Mouse (Mus musculus) lung, adult 18-20 months (tissue): ENCODE measurements at regions not wholly inside any gene's neighbourhood (a gene's known extent, or its start where the extent isn't known, plus 50 kb on each side); places are given as distances from the start of the nearest gene placed in this dataset.

Experiments used
- DNase-seq, 2 experiments: peaks; one replicate each; pipeline ENCODE4 v3.0.0; 2022; ENCODE audit warnings: mixed read lengths in 2 of 2

DNA sequence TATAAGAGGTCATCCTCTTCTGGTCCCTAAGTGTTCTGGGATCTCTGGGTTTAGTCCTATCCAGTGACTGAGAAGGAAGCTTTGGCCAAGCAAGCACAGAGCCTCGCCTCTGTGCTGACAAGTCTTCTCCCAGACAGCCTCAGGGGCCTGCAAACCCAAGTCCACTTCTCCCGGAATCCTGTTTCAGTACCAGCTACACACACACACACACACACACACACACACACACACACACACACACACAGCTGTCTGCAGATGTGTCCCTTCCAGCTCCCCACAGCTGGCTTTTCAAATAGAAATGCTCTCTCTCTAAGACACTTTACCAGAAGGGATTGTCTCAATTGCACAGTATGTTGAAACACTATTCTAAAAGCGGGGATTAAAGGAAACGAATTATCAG is 296.7 kb downstream of the Sorl1 start:
- DNase-seq = no peak

DNA sequence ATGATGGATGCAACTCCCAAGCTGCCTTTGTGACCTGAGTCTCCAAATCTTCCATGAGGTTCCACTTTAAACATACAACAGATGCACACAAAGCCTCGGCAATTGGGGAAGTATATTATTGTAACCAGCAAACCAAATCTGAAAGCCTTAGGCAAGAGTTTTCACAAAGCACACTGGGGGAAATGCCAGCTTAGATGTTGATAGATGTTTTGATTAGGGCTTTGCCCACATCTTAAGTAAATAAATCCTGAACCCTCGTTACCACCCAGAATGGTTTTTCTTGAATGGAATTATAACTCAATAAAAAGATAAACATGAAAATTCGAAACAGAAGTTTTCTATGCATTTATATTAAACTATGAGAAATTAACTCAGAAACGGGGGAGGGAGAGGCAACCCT is 302.7 kb downstream of the Sorl1 start:
- no peak for DNase-seq

DNA sequence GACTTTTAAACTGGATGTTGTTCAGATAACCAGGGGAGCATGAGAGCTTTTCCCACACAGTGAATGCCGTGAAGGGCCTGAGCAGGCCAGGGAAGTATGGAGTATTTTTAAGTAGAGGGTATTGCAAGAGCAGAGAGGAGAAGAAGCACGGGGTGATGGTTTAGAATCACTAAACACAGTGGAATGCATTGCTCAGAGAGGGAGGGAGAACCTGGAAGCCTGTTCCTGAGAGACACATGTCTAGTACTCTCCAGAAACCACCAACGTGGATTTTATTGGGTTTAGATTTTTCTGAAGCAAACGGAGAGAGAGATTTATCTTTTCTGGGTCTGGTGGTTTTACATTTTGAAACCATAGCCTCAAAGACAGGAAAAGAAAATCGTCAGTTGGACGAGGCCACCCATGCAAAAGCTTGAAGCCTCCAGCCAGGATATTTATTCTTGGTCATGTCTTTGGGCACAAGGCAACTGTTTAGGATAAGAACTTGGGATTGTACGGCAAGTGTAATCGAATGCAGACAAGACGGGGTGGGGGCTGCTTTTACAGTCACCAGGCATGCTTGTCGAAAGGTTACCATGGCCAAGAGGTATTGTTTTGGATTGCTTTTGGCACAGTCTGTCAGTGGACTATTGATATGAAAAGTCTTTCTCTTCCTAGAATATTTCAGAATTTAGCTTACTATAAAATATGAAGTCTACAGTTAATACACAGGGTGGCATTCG is 306.2 kb downstream of the Sorl1 start:
- no peak for DNase-seq

DNA sequence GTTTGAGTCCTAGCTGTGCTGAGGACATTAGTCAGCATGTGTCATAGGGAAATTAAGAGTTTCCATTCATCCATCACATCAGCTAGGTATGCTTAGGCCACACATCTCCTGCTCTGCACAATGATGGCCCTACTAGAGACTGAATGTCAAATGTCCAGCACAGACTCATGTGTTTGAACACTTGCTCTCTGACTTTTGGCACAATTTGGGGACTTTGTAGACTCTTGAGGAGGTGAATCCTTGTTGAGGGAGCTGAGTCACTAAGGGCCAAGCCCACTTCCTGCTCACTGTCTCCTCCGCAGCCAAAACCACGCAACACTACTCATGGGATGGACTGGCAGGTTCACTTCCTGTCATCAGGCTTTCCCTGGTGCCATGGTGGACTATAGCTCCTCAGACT is 308.2 kb downstream of the Sorl1 start:
- no peak for DNase-seq

DNA sequence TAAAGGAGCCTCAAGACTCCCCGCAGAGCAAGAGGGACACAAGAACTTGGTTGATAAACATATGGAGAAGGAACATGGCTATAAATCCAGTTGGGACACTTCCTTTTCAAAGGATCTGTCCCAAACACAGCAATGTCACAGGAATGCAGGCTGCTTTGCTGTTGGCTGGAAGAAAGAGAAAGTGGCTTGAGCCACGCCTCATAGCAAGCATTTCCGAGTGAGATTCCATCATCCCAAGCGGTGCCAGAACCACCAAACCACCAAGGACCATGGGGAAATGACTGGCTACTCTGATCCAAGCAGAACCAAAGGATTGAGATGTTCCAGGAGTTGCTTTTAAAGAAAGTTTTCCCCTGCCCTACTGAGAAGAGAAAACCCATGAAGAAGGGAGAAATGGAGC is 314.8 kb downstream of the Sorl1 start:
- DNase-seq = no peak

DNA sequence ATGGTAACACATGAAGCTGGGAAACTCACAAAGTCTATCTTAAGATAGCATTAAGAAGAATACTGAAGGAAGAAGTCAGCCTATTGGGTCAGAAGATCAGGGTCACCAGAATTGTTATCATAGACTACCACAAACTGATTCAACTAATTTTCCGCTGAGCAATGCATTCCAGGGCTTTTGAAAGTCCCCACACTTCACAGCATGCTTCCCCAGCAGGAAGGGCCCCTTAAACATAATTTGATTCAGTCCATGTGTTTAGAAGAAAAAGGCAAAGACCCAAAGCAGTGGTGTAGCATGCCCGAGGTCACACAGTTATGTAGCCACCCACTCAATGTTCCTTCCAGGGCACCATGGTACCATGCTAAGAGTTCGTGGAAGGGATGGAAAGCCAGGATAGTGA is 315.3 kb downstream of the Sorl1 start:
- DNase-seq = no peak

DNA sequence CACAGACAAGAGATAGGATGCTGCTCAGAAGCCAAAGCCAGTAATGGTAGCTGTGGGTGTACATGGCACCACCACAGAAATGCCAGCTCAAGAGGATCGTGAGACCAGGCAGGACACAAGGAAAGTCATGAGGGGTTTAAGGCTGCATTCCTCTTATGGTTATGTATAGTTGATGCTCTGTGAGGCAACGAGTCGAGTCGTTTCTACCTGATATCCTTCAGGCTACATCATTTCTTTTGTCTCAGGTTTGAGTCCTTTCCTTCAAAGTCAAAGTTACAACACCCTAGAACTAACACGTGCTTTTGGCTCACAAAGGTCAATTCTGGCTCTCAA is 317.8 kb downstream of the Sorl1 start:
- DNase-seq = no peak

DNA sequence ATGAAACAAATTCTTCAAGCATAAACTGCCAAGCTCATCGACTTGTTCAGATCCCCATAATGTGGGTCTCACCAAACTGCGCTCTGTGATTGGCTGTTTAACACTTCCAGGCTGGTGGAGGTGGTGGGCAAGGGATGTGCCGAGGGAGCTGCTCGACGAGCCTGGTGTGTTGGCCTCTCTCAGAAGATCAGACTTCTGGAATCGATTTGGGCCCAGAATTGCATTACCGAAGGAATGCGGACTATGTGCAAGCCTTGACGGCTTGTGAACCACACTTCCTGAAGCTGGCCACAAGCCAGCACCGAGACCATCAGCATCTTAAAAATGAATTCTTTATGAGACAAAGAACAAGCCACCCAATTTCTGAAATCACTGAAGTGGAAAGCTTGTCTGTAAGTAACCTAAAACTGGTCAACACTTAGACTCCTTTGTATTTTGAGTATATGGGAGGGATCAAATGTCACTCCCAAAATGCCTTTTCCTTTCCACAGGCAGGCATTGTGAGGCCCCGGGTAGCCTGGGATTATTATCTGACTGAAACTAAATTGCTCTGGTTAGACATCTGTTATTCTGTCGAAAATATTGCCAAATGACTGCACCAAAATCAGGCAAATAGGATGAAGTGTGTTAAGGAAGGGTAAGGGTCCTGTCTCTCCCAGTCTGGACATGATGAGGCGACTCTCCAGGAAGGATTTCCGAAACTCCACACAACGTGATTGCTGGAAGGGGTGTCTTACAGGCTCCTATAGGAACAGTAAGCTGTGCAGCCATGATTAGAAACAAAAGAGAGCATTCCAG is 318.4 kb downstream of the Sorl1 start:
- DNase-seq = peak; percentile 10 to 15

DNA sequence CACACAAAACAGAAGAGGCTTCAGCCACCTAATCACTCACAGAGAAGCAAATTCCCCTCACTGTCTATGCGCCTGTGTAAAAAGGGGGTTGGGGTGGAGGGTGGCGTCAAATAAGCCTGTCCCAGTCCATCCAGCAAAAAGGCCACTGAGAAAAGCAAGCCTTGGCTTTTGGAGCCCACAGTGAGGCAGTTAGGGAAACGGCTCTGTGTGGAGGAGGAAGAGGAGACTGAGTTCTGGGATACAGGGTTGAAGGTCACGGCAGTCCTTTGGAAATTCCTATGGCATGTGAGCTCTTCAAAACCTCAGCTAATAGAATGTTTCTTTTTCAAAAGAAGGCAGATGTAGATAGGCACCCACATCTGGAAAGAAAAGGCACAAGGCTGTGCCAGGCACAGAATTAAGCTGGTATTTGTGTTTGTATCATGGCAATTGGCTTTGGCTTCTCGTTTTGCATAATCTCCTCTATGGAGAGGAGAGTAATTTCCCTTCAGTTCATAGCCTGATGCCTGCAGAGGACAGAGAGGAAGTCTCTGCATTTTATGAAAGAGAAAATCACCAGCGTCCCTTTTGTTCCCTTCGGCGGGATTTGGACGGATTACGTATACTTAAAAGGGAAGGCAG is 319.3 kb downstream of the Sorl1 start:
- no peak for DNase-seq

DNA sequence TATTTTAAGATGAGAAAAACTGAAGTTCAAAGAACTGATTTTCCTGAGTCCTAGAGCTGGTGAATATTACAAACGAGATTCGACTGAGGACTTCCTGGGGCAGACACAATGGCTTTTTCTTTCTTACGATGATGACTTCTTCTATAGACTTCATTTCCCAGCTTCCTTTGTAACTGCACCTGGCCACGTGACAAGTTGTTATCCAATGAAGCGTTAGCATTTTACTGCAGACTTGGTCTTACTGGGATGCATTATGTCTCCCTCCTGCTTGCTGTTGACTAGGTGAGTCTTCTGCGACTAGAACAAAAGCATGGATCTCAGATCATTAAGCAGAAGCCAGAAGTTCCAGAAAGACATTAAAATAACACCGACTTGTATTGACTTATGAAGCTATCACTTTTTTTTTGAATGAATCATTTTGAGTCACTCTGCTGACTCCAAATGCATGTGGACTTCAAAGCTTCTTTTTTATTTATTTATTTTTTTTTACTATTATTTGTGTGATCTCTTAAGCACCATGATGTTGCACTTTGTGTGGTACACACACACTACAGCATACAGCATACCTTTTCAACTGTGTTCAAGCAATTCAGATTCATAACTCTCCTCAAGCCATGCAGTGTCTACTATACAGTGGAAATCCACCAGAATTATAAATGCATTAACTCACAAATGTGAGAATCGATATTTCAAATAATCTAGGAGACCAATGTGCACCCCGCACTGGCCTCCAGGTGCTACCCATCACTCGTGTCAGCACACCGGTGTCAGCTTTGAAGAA is 320.2 kb downstream of the Sorl1 start:
- DNase-seq = no peak

DNA sequence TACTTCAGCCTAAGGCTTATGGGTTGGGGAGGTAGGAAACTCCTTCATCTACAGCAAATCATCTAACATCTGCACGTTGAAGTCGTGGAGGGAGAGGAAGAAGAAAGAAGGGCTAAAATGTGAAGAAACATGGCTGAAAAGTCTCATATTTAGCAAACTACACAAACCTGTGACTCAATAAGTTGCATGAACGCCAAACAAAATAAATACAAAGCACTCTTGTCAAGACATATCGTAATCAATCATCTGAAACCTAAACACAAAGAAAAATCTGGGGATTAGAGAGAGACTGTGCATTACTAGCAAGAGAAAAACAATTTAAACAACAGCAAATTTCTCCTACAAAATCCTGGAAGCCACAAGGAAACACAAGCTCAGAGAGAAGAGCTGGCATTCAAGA is 322.7 kb downstream of the Sorl1 start:
- DNase-seq = no peak

DNA sequence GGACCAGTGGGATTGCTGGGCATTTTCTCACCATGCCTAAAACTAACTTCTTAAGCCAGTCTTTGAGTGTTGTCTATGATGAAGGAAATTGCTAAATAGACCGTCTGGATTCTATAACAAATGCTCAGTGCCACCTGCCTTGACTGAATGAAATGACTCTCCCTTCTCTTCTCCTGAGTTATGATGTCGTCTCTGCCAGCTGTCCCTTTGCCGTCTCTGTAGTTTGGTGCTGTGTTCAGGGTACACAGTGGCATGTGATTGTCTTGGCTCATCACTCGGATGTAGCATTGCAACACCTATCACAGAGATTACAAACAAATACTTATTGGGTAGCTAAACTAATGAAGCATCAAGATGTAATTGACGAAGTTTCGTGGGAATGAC is 331.3 kb downstream of the Sorl1 start:
- DNase-seq = no peak

DNA sequence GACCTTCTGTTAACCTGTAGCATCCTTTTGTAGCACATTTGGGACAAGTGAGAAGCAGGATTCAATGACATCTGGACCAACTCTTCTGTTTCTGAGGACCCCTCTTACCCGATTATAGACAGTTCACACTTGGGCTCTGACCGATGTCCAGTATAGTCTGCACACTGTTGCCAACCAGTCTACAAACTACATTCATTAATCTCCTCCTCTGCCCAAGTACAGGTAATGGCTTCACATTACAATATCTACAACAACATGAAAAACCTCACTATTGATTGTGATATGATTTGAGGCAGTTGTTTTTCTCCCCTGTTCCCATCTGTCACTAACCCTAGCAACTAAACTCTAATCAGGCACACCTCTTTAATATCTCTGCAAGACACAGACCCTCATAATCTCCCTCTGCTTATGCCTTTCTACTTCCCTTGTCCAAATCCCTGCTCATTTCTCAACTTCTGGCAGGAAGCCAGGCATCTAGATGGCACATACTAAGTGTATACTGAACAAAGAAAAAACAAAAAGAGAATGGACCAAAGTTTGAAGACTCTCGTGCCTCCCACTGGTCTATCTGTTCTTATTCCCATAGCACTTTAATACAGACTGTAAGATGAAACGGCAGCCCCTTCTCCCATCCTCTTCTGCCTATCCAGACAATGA is 331.8 kb downstream of the Sorl1 start:
- DNase-seq = no peak

DNA sequence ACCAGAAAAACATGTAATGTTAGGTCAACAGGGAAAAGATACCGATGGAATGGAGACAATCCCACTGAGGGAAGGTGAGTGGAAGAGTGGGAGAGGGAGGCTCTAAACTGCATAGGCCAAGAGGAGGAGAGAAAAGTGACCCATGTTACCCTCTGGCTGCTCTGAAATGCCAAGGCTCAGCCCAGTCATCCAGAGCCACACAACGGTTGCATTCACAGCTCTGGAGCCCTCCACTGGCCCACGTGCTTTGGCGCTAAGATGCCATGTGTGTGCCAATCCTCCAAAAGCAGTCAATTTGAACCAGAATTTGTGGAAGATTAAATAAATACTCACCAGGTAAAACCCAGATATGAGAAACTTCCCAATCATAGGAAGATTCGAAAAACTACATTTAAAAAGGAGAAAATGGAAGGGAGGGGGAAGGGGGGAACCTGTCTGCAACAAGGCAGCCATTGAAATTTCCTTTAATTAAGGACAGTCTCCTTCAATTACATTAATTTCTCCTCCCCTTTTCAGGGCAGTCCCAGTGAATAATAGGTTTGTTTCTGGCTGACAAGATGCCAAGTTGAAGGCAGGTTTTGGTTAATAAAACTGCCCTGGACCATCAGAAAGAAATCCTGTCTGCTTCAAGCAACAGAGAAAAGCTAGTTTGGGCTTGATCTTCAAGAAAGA is 332.5 kb downstream of the Sorl1 start:
- no peak for DNase-seq

DNA sequence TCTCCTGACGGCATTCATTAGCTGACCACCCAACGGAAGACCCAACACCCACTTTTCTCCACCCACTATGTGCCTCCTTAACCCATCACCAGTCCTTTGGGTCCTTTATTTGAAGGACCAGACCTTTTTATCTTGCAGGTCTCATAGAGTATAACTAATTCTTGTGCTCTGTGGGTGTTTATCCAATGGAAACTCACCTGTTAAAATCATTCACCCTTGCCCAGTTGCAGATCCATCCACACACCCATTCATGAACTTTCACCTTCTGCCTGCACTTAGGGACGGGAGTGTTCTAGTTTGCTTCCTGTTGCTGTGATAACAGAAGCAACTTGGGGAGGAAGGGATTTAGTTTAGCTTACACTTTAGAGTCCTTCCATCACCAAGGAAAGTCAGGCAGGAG is 339.0 kb downstream of the Sorl1 start:
- DNase-seq = no peak

DNA sequence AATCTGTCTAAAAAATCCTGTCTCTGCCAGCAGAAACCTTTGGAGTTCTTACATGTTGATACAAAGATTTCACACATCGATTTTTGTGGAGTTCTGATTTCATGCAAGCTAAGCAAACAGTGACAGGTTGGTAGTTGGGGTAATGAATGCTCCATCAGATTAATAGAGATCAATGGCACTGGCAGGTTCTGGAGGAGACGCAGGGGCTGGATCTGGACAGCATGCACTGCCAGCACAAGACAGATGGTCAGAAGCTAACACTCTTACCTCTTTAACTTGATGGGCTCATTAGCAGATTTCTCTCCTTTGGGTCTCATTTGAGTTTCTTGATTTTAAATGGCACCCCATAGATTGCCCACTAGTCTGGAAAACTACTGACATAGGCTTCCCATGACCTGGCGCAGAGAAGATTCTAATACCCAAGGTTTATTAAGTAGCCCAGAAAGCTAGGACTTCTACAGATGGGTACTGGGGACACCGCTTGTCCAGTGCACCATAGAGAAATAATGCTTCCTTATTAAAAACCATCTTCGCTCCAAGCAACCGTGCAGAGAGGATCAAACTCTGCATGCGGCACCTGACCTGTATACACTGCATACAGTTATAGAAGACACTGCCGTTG is 351.7 kb downstream of the Sorl1 start:
- no peak for DNase-seq

DNA sequence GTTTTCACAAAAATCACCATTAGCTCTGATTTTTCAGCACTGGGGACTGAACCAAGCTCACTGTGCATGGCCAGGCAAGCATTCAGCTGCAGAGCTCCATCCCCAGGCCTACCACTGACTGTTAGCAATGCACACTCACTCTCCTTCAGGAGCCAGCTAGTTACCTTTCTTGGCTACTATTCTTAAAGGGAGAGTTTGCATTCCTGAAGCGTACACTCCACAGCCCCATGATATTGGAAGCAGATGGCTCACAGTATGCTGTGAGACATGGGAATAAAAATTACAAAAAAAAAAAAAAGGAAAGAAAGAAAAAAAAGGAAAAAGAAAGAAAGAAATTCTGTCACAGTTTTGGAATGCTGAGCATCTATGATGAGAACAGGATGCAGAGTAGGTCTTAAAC is 352.8 kb downstream of the Sorl1 start:
- no peak for DNase-seq

DNA sequence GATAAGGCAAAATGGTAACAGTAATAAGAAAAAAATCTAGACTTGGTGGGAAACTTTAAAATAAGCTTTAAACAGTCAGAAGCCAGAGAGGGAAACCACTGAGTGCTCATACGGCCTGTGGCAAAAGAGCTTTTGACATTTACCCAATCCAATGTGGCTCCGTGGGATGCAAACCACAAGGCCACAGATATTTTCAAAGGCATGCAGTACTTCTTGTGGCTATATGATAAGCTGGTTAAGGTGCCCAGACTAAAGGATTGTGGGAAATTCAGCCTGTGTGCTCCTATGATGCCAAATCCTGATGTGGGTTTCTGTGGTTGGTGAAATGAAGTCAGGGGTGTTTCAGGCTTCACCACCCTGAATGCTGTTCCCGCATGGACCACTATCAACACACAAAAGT is 355.8 kb downstream of the Sorl1 start:
- DNase-seq = no peak

DNA sequence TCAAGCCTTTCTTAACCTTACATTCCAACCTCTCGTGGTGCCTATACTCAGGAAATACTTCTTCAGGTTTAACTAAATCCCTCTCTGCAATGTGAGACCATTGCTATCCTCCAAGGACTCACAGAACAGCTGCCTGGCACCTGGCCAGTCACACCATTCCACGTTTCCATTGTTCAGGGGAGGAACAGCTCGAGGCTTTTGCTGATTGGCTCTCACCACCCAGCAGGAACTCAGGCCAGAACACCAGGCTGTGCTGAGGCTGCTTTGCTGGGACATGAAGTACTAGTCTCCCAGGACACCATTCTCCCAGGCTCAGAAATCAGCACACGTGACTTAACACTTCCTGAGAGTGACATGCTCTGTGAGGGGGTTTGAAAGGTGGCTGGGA is 357.6 kb downstream of the Sorl1 start:
- peak; percentile 37 to 62 for DNase-seq

DNA sequence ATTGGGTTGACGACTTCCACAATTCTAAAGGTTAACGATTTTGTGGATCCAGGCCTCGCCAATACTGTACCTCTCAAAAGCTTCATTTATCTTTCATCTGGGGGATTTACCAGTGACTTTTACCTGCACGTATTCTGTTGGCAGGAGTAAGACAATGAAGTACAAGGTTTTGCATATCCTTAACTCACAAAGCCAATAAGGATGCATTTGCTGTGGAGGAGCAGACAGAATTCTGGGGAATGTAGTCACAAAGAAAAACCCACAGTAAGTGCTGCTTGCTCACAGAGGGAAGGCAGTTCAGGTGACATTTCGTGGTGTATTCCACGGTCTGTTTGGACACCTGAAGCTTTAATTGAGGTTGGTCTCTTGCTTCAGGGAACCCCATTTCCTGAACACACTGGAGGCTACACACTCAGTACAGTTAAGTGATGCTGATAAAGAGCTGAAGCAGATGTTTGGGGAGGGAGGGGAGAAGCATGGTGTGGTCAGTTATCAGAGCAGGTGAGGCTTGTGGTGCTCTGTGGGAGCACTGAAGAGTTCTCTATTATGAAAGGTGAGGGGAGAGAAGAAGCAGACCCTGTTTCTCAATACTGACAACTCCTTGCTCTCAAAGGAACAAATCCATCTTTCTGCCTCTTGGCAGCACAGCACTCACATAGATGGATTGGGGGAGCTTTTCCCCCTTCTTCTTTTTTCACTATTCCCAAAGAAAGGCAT is 358.1 kb downstream of the Sorl1 start:
- no peak for DNase-seq

DNA sequence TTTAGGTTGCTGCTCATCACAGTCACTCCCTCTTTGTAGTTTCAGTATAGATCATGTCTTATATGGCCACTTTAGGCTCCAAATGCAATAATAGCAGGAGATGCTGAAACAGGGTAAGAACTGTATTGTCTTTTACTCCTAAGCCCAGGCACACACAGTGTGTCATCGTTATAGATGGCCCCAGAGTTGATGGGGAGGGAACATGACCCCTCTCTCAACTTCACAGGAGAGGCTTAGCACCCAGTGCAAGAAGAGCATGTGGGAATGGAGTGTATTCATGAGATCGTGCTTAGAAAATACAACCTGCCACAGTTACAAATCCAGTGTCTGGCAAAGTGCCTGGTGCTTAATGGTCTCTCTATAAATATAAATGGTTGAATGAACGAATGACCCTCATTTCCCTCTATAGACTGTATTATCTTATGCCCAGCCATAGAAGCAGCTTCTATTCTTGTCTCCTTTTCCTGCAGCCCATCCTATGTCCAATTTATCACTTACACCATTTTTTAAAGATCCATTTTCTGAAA is 363.0 kb downstream of the Sorl1 start:
- DNase-seq = no peak
